Mouse (Mus musculus) megakaryocyte, embryonic 14.5 days (primary cell): Measurements from ENCODE around the gene Dnah7c.
"Not testable (repeated sequence)": the region's sequence is repeated elsewhere in the genome, so short reads cannot be mapped to it uniquely, and the experiment has no call there.

ENCODE experiments used
- FLI1 ChIP-seq: IDR thresholded peaks from 2 replicates; pipeline ENCODE4 v1.6.1; 2012; ENCODE audit warnings: low read length, inconsistent platforms, mixed read lengths
- GATA1 ChIP-seq: IDR thresholded peaks from 3 replicates; pipeline ENCODE4 v1.6.1; 2012; ENCODE audit warnings: mixed read lengths, low read length, inconsistent platforms, borderline replicate concordance

- not testable (repeated sequence) for TF ChIP-seq FLI1, GATA1
Measured at GRCm38 (mm10) chr1:46769318-46769717, 343.9 kb downstream of the Dnah7c start.
